Mouse (Mus musculus) common myeloid progenitor, adult 5-6 weeks (primary cell): ENCODE results near the gene Gm10945. TPM values are rescaled to one million over a fixed set of nuclear protein-coding genes. Genes with fewer than 3 reads are reported as not detected.

ENCODE experiments used
- ATAC-seq: replicated peaks from 2 replicates; pipeline ENCODE4 v1.8.0; 2016; ENCODE audit warnings: low read depth, mild to moderate bottlenecking, moderate TSS enrichment, inconsistent platforms; ENCODE audit not compliant: poor library complexity, severe bottlenecking
- total RNA-seq: library from RNA; stranded (forward); fragments of 200-1000, 187-1606 nt; gene quantifications from 2 replicates; pipeline ENCODE4 v1.2.3, GENCODE M21; 2017

Gene Gm10945
- not detected in 2 replicates for total RNA-seq

DNA sequence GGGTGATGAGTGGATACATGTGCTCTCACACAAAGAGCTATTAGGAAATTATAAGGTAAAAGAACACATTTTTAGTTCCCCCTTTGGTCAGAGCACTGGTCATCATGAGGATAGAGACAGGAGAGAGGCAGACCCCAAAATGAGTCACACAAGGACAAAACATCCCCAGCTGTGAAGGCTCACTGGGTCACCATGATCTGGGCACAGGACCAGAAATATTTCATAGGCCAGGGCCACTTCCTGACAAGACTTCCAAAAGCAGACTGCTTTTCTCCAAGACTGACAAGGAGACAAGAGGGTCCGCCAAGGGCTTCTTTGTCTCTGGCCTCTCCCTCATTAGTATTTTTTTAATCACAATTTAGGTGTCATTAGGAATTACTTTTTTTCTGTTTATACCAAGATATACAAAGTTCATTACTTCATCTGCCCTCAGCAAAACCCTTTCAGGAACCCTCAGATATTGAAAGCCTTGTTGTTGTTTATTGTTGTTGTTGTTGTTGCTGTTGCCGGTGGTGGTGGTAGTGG lies at the start of gene Gm10945:
TSS of gene Gm10945 (minus strand) at position 475 of the 525 bp plus-strand sequence.
- ATAC-seq = no peak

DNA sequence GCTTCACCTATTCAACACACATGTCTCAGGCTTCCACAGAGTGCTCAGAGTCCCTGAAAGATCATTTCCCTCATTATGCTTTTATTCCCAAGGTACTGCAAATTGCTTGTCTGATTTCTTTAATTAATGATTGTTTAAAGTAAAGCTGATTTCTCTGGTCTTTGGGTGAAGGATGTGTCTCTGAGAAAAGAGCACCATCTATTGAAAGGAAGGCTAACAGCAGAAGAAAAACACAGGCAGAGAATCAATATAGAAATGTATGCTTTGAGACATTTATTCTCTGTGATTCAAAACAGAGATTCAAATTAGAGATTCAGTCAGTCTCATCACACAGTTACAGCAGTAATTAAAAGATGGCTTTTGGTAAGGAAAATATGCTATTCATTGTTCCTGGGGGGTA lies 28.7 kb upstream of the Gm10945 start:
- no peak for ATAC-seq

GRCm38 (mm10) chr10:6788517-6789237 lies 27.1 kb upstream of the Gm10945 start:
- peak; percentile 92 for ATAC-seq

DNA sequence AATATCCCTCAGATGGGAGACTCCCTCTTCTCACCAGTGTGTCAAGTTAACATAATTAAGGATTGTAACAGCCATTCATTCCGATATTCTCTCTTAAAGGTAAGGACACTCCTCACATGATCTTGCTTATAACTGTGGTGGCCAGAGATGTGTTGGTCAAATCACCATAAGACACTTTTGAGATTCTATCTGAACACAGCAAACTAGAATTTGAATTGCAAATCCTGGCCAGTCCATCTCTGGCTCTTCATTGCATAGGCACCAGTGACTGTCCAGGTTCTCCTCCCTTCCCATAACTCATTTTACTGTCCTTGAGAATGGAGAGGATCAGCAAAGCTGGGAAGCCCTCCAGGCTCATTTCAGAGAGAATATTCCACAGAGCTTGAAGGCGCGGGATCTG lies 3.4 kb downstream of the Gm10945 start, which contains the start of gene Oprm1:
TSS of gene Oprm1 (plus strand) at position 301 of the 400 bp plus-strand sequence.
- no peak for ATAC-seq

- ATAC-seq = peak; percentile 90
Observed at GRCm38 (mm10) chr10:6753375-6753774, 8.2 kb downstream of the Gm10945 start.

DNA sequence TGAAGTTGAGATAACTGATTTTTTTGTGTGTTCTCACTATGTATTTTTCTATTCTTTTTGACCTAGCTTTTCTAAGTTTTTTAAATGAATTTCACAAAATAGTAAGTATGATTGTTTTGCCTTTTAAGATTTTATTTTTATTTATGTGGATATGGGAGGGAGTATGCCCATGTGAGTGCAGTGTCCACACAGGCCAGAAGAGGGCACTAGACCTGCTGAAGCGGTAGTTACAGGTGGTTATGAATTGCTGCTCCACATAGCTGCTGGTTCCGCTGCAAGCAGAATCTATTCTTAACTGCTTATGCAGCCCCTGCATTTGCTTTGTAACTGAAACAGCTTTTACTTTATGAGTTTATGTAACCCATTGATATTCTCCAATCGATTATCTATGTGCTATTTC lies 33.1 kb downstream of the Gm10945 start:
- no peak for ATAC-seq

- no peak for ATAC-seq
Observed at GRCm38 (mm10) chr10:6723765-6724164, 37.8 kb downstream of the Gm10945 start.

GRCm38 (mm10) chr10:6717181-6717948 lies 44.2 kb downstream of the Gm10945 start:
- ATAC-seq = peak; percentile 91

- ATAC-seq = no peak
Observed at GRCm38 (mm10) chr10:6705226-6705885, 56.2 kb downstream of the Gm10945 start.

GRCm38 (mm10) chr10:6694218-6694850 lies 67.2 kb downstream of the Gm10945 start:
- ATAC-seq = peak; percentile 99

Other genes starting within 250 kb of the Gm10945 start
- gene Oprm1, start 3.3 kb downstream of the Gm10945 start, total RNA-seq = not detected in 2 replicates